Mouse (Mus musculus): Measurements from ENCODE around the gene Nmt1.

Nmt1 gene

GRCm38 (mm10) chr11:103028176-103028891 is at the start of gene Nmt1, which contains the start of gene Dcakd:
TSS of gene Nmt1 (plus strand) at chr11:103028190.
TSS of gene Dcakd (minus strand) at chr11:103028333.
- DNase-seq (ENCODE audit: extremely low read depth, insufficient read length, low spot score): peak; percentile 95

DNA sequence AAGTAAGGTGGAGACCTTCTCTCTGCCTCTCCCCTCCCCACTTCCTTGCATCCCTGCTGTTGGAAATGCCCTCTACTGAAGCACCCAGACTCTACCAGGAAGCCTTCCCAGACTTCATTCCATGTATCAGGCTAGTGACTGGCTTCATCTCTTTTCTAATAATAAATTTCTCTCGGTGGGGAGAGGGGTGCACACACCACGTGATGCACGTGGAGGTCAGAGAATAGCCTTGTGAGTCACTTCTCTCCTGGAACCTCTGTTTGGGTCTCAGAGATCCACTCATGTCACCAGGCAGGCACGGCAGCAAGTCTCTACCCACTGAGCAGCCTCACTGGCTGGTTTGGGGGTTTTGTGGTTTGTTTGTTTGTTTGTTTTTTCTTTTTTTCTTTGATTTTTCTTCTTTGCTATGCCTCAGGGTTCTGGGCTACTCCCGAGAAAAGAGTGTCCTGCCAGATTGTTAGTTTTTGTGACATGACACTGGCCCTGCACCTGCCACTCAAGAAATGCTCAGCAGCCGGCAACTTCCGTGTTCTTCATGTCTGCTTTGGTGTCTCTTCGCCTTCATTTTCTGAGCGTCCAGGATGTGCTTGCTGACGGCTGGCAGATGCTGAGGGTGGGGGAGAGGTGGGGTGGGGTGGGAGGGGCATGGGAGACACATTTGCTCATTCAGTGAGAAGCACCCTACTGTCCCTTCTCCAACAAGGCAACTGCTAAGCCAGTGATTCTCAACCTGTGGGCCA is 46.7 kb upstream of the Nmt1 start:
- DNase-seq (ENCODE audit: extremely low read depth, insufficient read length, low spot score): no peak

DNA sequence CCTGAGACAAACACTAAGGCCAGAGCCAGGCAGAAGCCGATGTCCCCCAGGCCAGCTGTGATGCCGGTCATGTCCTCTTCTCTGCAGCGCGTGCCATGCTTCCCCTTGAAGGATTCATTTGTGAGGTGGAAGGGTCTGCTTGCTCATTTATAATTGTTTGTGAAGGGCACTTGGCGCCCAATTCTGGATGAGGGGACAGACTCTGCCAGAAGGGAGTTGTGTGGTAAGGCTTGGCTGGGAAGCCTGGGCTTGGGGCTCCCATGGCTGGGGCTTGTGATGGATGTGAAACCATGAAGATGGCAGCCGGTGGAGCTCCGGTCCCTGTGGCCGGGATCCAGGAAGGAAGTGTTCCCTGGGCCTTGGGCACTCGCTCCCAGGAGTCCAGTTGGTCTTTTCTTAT is 43.9 kb upstream of the Nmt1 start:
- no peak for DNase-seq (ENCODE audit: extremely low read depth, insufficient read length, low spot score)

DNA sequence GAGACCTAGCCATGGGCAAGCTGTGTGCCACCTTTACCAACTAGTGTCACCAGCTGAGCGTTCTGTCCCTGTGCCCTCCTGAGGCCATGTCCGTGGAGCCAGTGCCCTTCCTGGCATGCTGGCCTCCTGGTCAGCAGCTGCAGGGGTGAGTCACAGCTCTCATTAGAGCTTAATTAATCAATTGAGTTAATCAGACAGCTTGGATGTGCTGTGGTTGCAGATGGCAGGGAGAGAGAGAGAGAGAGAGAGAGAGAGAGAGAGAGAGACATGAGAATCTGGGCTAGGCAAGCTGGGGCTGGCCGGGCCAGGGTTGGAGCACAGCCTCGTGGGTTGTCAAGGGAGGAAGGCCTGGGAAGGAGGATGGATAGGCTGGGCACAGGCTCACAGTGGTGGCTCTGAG is 43.4 kb upstream of the Nmt1 start:
- DNase-seq (ENCODE audit: extremely low read depth, insufficient read length, low spot score): no peak

DNA sequence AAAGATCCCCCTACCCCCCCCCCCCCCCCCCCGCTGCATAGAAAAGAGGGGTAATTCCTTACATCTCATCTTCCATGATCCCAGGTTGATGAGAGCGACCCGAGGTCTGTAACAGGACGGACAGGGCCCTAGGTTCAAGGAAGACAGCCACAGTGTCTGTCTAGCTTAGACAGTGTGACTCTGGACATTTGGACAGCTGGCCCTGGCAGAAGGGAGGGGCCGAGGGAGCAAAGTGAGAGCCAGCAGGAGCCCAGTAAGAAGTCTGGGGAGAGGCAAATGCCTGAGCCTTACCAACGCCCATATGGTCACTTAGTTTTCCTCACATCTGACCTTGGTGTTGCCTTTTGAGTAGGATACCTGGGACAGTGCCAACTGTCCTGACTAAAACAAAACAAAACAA is 42.8 kb upstream of the Nmt1 start:
- no peak for DNase-seq (ENCODE audit: extremely low read depth, insufficient read length, low spot score)

DNA sequence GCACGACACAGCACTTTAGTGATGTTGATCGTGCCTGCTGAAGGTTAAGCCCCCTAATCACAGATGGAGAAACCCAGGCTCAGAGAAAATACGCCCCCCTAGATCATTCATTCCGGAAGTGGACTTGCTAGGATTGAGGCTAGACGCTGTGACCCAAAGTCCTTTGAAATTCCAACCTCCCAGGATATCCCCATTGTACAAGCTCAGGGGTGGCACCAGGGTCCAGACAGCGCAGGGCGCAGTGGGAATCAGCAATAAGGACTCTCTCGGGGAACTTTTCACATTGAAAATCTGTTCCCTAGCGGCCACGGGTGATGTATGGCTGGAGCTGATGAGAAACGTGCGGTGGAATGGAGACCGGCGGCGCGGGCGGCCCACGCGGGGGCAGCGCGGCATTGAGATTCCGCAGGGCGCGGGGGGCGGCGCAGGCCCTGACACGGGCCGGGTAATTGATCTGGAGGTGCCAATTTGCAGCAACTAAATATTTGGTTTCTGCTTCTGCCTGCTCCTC is 38.3 kb upstream of the Nmt1 start:
- DNase-seq (ENCODE audit: extremely low read depth, insufficient read length, low spot score): no peak

- no peak for DNase-seq (ENCODE audit: extremely low read depth, insufficient read length, low spot score)
Observed at GRCm38 (mm10) chr11:102990152-102990663, 37.8 kb upstream of the Nmt1 start.

DNA sequence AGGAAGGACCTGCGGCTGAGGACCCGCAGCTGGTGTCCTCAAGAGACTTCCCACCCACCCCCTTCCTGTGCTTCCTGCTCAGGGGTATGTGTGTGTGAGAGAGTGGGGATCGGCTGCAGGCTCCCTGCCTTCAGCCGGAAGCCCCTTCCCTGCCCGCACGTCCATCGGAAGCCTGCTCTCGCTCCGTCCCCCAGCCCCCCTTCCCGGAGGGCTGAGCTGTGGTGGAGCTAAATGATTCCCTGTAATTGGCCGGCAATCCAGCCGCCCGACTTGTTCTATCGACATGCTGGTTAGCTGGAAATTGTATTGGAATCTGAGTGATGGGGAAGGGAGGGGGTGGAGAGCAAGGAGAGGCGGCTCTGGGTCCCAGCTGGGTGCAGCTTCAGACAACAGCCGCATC is 36.3 kb upstream of the Nmt1 start:
- no peak for DNase-seq (ENCODE audit: extremely low read depth, insufficient read length, low spot score)

GRCm38 (mm10) chr11:102992940-102993339 is 35.0 kb upstream of the Nmt1 start:
- peak; percentile 57 for DNase-seq (ENCODE audit: extremely low read depth, insufficient read length, low spot score)

GRCm38 (mm10) chr11:102993420-102994029 is 34.5 kb upstream of the Nmt1 start:
- DNase-seq (ENCODE audit: extremely low read depth, insufficient read length, low spot score): no peak

DNA sequence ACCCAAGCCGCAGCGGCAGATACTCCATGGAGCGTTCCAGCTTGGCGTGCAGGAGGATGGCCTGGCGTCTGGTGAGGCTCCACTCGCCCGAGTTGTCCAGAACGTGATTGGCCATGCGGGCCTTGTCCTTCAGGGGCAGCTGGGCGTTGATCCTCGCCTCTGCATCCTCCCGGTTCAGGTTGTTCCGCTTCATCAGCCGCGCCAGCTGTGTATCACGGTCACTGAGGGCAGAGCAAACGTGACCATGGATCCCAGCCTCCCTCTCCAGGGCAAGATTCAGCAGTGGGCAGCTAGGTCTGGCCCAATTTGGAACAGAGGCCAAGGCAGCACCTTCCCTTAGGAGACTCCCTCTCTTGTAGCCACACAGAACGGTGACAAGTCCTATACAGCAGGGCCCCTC is 33.0 kb upstream of the Nmt1 start:
- no peak for DNase-seq (ENCODE audit: extremely low read depth, insufficient read length, low spot score)

- peak; percentile 69 for DNase-seq (ENCODE audit: extremely low read depth, insufficient read length, low spot score)
Observed at GRCm38 (mm10) chr11:102996385-102996784, 31.6 kb upstream of the Nmt1 start.

GRCm38 (mm10) chr11:102996991-102997770 is 30.8 kb upstream of the Nmt1 start:
- no peak for DNase-seq (ENCODE audit: extremely low read depth, insufficient read length, low spot score)

DNA sequence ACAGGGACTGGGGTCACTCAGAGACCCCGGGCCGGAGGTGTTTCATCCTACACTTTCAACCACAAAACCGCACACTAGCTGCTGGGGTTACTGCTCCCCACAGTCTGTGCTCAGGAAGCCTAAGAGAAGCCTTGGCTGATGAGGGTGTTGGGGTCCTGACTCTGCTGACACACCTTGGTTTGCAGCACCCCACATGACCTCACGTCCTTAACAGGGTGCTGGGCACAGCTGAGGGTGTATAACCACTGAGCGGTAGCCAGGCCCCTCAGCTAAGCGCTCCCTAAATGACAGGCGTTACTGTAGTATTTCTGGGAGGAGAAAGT is 29.8 kb upstream of the Nmt1 start:
- no peak for DNase-seq (ENCODE audit: extremely low read depth, insufficient read length, low spot score)

GRCm38 (mm10) chr11:102998577-102999316 is 29.2 kb upstream of the Nmt1 start:
- no peak for DNase-seq (ENCODE audit: extremely low read depth, insufficient read length, low spot score)

DNA sequence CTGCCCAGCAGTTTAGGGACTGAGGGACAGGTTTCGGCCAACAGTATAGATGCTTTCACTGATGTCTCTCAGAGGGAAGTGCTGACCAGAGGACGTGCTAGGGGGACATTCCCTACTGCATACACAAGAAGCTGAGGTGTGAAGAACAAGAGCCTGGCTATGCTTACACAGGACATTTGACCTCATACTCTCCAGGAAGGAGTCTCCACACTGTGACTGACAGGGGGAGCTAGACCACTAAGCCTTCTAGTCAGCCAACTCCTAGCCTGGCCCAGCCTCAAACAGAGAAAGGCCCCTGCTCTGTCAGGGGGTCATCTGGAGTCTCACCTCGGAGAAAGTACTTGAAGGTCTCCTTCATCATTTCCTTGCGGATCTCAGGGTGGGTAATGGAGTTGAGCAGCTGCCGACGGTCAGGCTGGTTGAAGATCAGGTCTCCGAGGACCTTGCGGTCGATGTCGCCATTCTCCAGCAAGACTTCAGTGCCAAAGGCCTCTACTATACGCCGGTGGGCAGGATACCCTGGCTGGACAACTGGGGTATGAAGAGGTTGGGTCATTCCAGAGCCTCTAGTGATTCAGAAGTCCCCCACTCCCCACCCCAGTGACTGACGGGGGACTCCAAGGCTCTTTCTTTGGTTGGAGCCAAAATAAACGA is 28.5 kb upstream of the Nmt1 start:
- DNase-seq (ENCODE audit: extremely low read depth, insufficient read length, low spot score): no peak

DNA sequence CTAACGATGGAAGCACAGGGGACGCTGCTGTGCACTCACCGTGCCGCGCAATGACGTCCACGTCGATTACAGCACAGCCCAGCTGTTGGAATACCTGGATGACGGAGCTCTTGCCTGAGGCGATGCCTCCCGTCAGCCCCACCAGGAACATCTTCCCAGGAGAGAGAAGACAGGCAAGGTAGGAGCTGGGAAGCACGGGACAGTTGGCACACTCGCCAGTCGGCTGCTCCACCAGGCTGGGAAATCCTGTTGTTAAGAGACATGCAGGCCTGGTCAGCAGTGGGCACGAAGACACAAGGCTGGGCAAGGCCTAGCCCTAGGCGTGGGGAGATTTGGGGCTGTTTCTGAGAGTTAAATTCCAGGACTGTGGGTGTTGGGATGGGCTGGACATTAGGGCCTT is 27.9 kb upstream of the Nmt1 start:
- DNase-seq (ENCODE audit: extremely low read depth, insufficient read length, low spot score): no peak

- DNase-seq (ENCODE audit: extremely low read depth, insufficient read length, low spot score): no peak
Observed at GRCm38 (mm10) chr11:103001063-103001462, 26.9 kb upstream of the Nmt1 start.

DNA sequence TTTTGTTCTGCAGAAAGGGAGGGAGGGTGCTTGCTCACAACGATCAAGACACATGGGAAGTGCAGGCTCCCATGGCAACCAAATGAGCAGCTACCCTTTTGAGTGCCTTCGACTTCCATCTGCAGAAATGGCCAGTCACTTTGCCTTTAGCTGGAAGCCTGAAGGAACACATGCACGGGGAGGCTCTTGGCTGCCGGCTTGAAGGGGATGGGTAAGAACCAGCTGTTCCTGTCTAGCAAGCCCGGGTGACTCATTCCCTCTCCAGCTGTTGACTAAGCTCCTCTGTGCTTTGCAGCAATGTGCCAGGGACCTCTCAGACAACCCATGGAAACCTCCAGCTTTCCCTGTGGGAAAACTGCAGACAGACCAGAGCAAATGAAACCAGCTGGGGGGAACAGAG is 24.8 kb upstream of the Nmt1 start:
- peak; percentile 75 for DNase-seq (ENCODE audit: extremely low read depth, insufficient read length, low spot score)

DNA sequence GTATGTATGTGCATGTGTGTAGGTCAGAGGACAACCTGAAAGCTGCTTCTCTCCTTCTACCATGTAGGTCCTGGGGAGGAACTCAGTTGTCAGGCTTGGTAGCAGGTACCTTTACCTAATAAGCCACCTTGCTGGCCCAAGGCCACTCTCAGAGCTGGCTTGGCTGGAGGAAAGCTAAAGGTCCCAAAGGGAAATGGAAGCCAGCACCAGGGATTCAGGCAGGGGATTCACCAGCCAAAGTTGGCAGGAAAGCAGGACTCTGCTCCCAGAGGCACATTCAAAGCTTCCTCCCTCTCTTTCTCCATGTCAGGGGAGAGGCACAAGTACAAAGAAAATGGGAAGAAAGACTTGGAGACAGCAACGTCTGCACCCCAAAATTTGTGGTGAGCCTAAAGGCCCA is 23.1 kb upstream of the Nmt1 start:
- no peak for DNase-seq (ENCODE audit: extremely low read depth, insufficient read length, low spot score)
